Mouse (Mus musculus): ENCODE data around the gene Dnah5.

Dnah5 gene

GRCm38 (mm10) chr15:28473749-28474390, 270.3 kb downstream of the Dnah5 start:
- no peak for DNase-seq (ENCODE audit: low spot score)

DNA sequence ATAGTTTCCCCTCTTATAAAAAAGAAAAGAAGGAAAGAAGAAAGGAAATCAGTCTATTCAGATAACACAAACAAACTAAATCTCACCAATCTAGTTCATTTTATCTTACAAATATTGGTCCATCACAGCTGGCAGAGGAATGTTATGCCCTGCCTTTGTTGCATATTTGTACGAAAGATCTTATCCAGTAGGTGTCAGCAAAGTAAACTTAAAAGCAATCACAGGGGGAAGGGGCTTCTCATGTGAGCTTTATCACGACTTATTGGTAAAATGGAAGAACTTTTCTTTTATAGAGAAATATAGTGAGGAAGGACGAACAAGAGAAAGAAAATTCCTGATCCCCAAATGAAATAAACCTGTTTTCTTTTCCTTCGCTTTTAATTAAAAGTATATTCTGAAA, 299.3 kb downstream of the Dnah5 start:
- DNase-seq (ENCODE audit: low spot score) = no peak

- DNase-seq (ENCODE audit: low spot score) = no peak
Observed at GRCm38 (mm10) chr15:28515176-28515575, 311.6 kb downstream of the Dnah5 start.

All from layer of hippocampus, adult 9-10 months (tissue).